Mouse (Mus musculus) cerebellum, postnatal 10 days (tissue): ENCODE data around the gene Snrnp35.
"Not testable (repeated sequence)": the region's sequence is repeated elsewhere in the genome, so short reads cannot be mapped to it uniquely, and the experiment has no call there.

Source experiments
- DNase-seq, 2 experiments: peaks; one replicate each; pipeline ENCODE4 v3.0.0; 2021; ENCODE audit warnings: mixed read lengths in 2 of 2

The Snrnp35 gene

DNA sequence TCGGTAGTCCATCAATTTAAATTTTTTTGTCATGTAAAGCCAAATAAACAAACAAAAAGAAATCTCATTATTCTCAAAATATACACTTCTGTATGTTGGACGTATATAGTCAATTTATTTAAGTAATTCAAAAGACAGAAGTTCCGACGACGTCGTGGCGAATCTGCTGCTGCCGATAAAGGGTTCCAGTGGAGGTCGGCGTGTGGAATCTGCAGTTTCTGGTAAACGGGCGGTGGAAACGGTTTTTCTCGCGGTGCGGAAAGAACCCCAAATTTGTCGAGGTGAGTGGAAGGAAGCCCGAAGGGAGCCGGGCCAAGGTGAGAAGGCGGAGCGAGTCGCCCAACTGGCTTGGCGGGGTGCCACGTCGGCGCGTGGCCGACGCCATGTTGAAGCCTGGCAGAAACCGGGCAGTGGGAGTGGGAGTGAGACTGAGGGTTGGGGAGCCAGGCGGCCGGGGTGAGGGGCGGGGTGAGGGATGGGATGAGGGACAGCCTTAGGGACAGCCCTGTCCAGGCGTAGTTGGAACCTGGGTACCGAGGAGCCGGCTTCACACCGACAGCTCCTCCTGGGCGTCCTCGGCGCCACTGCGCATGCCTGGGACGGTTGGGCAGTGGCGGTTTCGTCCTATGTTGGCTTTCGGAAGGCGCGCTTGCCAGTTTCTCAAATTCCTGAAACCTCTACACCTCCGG lies at the start of gene Snrnp35:
Snrnp35 (plus strand) TSS at position 169 of the 689 bp plus-strand sequence.
- DNase-seq: peak; percentile 95

DNA sequence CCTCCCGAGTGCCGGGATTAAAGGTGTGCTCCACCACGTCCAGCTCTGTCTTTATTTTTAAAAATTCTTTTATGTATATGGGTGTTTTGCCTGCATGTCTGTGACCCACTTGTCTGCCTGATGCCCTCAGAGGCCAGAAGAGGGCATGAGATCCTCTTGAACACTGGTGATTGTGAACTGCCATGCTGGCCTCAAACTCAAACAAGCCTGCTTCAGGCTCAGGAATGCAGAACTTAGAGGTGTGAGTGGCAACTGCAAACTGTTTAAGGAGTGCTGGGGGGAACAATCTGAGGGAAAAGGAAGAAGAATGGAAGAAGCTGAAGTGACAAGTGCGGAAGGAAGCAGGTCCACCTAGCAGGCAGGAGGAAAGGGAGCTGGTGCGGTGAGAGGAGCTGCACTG lies 44.7 kb upstream of the Snrnp35 start:
- DNase-seq: no peak

DNA sequence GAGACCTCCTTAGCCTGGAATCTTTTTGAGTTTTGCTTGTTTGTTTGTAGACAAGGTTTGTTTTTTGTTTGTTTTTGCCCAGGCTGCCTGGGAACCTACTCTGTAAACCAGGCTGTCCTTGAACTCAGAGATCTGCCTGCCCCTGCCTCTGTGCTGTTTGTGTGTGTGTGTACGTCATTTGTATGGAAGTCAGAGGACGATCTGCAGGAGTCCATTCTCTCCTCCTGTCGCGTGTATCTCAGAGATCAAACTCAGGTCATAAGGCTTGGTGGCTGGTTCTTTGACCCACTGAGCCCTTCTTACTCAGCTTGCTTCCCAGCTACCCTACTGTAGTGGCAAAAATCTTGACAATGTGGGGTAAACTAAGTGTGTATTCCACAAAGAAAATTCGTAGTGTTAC lies 44.2 kb upstream of the Snrnp35 start:
- DNase-seq: no peak

DNA sequence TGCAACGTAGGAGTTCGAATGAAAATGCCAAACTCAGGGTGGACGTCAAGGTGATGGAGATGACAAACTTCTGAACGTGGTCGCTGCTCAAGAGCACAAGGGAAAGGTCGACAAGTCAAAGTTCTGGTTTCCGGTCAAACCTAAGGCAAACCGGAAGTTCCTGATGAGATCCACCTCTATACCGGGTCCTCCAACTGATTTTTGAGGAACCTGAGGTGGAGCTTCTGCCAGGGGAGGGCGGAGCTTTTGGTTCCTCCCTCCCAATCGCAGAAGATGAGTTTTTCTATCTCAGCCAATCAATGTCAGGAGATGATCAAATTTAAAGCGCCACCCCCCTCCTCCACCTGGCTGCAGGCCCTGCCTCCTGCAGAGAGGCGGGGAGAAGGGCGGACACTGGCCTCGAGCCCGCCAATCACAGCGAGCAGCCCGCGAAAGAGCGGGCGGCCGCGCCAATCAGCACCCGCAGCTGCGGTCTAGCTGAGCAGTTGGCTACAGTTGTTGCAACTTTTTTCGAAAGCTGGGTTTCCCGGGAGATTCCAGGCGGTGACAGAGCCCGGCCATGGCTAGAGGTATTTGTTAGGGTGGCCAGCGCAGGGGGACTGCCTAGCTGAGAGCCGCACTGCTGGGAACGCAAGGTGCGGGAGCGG lies 43.4 kb upstream of the Snrnp35 start, which contains the start of gene Kmt5a:
Kmt5a (plus strand) TSS at position 484 of the 647 bp plus-strand sequence.
- peak; percentile 98 for DNase-seq

DNA sequence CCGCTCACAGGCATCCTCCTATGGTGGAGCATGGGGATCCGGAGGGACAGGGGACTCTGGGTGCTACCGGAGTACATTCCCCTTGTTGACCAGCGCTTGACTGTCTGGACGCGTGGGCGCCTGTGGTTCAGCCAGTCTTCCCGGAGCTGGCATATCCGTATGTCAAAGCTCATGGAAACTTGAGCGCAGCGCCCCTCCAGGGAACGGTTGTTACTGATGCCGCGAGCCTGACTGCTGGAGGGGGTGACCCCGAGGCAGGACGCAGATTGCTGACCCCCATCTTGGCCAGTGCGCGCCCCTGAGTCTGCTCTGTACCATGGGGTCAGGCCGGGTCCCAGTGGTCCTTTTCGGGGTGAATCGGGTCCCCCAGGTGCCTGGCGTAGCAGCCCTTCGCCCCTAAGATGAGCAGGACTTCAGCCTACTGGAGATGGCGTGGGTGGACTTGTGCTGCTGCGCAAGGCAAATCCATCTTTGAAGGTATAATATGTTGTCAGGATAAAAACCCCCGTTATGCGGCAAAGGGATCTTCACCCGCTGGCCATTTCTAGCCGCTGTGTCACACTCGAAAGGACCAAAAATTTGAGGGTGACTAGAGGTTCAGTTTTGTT lies 42.7 kb upstream of the Snrnp35 start:
- DNase-seq: peak; percentile 78 to 82

DNA sequence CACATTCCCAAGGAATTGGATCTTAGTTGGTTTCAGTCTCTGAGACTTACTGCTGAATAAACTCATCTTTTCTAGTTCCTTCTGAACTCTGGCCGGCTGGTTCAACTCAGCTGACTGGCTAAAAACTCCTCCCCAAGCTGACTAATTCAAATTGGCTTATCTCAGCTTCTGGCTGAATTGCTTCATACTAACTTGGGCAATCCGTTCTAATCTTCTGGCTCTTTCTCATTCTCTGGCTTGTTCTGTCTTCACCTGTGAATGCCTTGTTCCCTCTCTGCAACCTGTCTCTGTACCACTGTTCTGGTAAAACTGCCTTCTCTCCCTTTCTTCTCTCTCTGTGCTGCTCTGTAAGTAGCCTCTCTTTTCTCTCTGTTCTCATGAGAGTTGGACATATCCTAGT lies 40.3 kb upstream of the Snrnp35 start:
- DNase-seq: no peak

DNA sequence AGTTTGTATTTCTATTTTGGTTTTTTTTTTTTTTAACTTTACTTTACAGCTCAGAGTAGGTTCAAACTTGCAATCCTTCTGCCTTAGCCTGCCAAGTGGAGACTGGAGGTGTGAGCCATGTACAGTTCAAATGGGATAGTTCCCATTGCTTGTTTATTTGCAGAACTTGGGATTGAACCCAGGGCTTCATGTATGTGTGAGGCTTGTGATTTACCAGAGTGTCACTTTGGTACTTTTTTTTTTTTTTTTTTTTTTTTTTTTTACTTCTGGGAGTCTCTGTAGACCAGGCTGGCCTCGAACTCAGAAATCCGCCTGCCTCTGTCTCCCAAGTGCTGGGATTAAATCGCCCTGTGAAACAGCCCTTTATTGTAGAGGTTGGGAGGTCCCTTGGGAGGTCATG lies 38.7 kb upstream of the Snrnp35 start:
- no peak for DNase-seq

DNA sequence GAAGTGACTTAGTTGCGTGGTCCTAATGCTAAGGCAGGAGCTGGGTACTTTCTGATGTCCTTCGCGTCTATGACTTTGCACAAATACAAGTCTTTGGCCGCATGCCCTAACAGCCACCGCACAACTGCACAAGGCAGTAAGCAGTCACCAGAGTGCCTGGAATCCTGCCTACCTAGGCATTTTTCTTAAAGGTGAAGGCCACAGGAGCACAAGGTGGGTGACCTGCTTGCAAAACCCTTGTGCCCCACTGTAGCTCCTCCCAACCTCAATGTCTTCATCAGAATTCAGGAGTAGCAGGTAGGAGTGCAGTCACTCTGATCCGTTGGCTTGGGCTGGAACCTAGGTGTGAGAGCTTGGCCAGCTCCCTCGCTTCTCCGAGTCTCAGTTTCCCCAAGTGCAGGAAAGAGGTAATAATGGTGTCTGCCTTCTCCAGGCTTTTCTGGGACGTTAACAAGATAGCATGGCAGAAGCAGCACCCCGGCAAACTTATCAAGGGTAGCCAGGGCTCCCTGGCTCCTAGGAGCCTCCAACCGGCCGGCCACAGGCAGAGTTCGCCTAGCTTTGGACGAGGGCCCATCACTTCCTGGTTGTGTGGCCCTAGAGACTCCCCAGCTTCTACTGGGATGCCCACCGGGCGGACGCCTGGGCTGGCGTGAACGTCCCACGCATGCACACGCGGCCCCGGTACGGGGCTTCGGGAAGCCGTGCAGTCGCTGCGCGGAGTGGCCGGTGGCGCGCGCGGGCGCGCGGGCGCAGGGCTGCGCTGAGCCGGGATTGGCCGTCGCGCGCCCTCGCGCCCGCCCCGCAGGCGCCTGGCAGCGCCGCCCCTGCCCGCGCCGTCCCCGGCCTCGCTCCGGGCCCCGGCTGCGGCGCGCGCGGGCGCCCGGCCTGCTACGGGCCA lies 38.0 kb upstream of the Snrnp35 start:
- peak; percentile 86 to 90 for DNase-seq

DNA sequence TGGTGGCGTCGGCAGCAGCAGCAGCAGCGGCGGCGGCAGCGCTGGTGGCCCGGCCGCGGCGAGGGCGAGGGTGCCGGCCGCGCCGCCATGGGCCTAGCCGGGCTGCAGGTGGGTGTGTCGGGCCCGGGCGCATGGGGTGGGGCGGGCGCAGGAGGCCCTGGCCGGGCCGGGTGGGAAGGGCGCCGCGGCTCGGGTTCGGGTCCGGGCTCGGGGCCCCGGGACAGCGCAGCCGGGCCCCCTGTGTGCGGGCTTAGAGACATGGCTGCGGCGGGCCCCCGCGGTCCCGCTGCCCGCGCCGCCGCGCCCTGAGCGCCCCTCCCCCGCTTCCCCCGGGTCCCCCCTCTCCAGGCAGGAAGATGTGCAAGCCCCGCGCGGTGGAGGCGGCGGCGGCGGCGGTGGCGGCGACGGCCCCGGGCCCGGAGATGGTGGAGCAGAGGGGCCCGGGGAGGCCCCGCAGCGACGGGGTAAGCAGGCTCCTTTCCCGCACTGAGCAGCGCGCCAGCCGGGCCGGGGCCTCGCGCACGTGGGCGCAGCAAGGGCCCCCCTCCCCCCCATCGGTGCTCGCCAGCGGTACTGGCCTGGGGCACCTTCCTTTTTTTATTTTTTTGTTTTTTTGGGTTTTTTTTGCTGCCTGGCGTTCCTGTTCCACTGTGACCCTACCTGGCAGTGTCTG lies 37.2 kb upstream of the Snrnp35 start:
- DNase-seq: peak; percentile 57 to 65

DNA sequence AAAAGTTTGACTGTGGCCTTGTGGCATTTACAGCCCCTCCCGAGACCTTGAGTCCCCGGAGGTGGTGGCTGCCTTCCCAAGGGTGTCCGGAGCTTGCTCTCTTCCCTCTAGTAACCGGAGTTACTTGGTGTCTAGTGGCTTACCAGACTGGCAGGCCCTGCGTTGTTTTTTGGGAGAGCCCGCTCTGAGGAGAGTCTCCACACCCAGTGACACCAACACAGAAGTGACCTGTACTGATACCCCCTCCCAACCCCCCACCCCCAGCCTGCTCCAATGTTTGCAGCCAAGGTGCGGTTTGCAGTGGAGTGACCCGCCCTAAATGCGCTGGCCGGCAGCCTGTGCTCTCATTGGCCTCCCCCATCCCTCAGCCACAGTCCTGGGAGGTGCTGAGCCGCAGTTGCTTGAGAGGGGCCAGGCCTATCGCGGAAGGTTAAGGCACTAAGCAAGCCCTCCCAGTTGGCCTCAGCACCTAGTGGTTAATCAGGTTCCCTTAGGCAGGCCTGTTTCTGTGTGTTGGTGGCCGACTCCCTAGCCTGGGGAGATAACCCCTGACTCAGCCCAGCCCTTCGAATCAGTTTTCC lies 36.5 kb upstream of the Snrnp35 start:
- DNase-seq: peak; percentile 64 to 65

DNA sequence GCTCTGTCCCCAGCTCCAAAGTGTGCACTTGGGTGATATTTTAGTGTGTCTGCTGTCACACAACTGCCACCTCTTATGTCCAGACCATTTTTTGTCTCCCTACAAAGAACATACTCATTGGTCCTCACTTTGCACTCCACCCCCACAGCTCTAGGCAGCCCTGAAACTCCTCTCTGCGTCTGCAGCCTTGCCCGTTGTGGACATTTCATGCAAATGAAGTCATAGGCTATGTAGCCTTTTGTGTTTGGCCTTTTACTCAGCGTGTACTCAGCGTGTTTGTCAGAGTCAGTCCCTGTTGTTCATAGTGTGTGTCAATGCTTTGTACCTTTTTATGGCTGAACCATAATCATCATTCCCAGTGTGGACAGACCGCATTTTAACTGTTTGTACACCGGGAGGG lies 33.4 kb upstream of the Snrnp35 start:
- peak in 1 of 2 experiments; percentile 23 for DNase-seq

DNA sequence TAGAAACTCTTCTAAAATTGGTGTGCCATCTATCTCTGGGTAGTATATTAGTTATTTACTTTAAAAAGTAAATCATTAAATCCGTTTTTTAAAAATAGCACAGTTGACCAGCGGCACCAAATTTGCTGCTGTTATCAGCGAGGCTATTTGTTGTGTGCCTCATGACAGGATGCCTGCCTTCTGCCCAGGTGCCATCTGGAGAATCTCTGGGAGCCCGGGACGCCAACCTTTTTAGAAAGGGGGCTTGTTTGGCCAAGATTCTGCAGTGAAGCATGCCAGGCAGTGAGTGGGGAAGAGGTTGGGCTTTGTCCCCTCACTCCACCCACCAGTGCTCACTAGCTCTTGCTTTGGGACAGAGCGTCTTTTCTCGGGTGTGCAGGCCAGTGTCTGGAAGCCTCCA lies 32.9 kb upstream of the Snrnp35 start:
- peak; percentile 60 to 74 for DNase-seq

DNA sequence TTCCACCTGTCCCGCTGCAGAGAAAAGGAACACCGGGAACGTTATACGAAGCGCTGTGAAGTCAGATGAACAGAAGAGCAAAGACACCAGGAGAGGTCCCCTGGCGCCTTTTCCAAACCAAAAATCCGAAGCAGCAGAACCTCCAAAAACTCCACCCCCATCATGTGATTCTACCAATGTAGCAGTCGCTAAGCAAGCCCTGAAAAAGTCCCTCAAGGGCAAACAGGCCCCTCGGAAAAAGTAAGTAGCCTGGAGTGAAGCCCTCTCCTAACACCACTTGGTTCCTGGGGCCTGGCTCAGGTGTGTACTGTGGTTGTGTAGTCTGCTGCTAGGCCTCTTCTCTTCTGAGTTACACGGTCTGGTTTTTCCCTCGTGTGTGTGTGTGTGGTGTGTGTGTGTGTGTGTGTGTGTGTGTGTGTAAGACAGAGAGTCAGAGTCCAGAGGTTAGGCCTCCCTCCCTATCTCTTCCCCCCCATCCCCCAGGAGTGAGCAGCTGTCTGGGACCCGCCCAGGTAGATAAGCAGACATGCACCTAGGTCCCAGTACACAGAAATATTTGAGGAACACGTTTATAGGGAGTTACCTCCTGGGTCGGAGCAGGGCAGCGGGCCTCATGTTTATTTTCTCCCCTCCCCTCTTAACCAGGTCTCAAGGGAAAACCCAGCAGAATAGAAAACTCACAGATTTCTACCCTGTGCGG lies 32.1 kb upstream of the Snrnp35 start:
- no peak for DNase-seq

DNA sequence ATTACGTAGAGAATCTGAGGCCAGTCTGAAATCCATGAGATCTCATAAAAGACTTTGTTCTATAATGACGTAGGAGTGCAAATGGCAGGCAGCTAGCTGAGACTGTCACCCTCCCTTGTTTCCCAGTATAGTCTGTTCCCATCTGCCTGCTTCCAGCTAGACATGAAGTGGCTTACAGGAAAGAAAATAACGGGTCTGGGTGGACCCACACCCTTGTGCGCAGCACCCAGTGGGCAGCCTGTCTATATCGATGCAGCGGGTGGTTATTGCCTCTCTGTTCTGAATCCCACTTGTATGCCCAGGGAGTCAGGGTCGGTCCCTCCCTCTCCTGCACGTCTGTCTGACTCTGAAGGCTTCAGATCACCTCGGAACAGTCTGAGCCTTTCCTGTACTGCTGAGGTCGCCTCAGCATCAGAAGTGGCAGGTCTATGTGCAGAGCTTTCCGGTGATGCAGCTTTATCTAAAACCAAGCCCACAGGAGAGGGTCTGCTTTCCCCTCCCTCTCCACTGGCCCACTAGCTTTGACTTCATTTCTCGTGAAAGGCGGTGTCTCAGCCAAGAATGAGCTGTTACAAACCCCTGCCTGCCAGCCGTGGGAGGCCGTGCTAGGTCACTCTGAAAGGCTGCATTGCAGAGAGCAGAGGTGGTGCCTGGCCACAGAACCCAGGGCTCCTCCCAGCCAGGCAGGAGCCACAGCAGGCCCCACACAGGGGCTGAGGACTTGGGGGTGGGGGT lies 30.3 kb upstream of the Snrnp35 start:
- DNase-seq: peak; percentile 58 to 61

DNA sequence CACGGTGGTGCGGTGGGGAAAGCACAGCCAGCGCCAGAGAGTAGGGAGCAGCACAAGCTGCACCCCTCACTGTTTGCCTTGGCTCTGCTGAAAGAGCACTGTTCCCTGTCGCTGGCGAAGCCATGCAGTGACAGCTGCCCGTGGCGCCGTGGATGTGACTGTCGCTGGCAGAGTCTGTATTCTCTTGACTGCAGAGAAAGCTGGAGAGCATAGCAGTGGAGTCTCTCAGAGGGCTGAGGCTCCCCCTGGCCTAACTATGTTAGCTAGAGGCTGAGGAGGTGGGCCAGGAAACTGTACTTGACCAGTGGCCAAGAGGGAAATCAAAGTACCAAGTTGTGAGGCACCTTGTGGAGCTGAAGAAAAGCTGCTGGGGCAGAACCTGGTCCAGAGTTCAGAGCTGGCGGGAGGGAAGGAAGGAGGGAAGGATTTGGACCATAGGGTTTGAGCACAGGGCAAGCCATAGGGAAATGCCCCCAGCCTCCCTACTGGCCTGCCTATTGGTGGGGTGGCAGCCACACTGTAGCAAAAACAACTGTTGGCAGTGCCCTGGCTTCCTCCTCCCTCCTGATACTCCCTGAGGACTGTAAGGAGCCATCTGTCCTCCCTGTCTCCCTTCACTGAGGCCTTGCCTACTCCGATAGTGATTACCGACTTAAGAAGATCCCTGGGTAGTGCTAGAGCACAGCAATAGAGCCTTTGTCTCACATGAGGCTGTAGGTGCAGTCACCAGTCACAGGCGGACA lies 29.4 kb upstream of the Snrnp35 start:
- peak; percentile 76 to 84 for DNase-seq

DNA sequence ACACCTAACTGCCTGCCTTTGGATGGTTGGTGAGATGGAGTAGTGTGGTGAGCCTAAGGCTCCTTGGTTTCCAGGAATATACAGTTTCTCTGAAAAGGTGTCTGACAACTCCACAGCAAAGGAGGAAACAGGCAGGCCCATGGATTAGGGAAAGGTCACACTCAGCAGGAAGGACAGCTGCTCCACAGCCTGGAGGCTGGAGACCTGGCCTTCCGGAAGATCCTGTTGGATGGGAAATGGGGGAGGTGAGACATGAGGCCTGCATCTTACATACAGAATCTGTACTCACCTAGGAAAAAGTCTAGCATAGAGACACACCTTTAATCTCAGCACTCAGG lies 28.9 kb upstream of the Snrnp35 start:
- peak in 1 of 2 experiments; percentile 38 for DNase-seq

DNA sequence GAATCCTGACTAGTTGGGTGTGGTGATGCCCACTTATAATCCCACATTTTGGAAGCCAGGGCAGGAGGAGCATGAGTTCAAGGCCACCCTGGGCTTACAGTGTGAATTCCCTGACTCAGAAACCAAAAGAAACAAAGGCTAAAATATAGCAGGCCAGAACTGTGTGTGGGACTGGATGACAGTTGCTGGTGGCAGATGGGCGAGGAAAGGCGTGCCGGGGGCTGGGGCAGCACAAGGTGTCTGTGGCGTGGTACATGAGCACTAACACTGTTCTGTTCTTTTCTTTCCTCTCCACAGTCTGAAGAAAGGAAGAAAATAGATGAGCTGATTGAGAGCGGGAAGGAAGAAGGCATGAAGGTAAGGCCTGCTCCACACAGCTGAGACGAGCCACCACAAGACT lies 26.2 kb upstream of the Snrnp35 start:
- no peak for DNase-seq

DNA sequence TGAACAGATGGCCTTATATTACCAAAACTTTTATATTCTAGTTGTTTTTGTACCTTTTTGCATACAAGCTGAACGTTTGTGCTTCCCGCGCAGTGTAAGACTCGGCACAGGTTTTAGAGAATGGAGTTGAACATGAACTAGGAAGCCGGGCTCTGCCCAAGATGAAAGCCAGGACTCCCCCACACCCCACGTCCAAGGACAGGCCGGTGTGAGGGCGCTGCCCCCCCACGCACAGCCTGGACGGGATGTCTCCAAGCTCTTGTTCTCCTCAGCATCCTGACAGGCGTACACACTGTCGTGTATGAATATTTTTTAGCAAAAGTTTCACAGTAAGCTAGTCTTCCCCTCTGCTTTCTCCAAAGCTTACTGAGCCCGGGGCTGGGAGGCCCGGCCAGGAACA lies 22.0 kb upstream of the Snrnp35 start:
- DNase-seq: not testable (repeated sequence)

DNA sequence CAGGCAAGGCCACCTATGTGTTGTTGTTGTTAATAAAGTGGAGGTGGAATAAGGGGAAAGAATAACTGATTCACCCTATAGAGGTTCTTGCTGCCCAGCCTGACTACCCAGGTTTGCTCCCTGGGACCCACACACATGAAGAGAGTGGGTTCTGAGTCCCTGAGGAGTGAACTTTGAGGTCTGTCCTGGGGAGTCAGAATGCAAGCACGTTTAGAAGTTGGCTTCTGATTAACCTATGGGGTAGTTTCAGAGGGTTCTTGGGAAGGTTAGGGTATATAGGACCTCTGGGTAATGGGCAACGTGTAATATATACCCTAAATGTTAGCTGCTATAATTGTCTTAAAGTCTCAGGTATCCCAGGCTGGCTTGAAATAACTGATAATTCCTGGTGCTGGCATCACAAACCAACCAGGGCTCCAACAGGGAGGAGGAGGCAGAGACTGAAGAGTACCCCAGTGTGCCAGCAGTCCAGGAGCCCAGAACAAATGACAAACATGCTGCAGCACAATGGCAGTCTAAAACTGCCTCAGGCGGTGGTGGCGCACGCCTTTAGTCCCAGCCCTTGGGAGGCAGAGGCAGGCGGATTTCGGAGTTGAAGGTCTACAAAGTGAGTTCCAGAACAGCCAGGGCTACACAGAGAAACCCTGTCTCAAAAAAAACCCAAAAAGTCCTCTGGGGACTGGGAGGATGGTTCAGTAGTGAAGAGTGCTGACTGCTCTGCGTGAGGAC lies 20.5 kb upstream of the Snrnp35 start:
- DNase-seq: no peak
